Comparison of ENCODE assay signal across 8 mouse cellular contexts in the genomic region with DNA sequence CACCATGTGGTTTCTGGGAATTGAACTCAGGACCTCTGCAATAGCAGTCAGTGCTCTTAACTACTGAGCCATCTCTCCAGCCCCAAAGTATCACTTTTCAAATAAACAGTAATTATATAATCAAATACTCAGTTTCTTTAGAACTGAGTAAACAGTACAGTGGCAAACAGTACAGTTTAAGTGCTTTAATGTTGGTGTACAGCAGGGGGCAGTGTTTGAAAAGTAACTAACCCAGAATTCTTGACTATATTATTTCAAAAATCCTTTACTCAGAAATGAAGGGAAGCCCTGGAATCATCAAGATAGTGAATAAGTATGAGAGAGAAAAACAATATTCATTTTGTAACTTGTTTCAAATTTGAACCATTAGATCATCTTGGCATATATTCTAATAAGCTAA. TPM values are rescaled to one million over a fixed set of nuclear protein-coding genes. Genes with fewer than 3 reads are reported as not detected.
DNase-seq lines count a peak whose midpoint lies in the region; ATAC-seq lines count a peak whose summit lies in the region.

No protein-coding gene starts in this region.

- peak; percentile 13 for DNase-seq in adrenal gland, adult 2 months
- DNase-seq in adrenal gland, adult 8-10 months = no peak
- DNase-seq in kidney, adult 9 months = peak; percentile 43
- peak; percentile 63 for DNase-seq in A20 (ENCODE audit: low read depth, low spot score)
- peak; percentile 64 to 72 for DNase-seq in cerebellum, postnatal 10 days
- DNase-seq in left cerebral cortex, postnatal 4 days = peak; percentile 8
- peak; percentile 11 for DNase-seq in thymus, postnatal 25 days

- no peaks in the 10 kb centered on the region for H3K36me3 ChIP-seq in kidney, embryonic 16.5 days (ENCODE audit: insufficient read depth, low read length)

- no peak overlapping the region for H3K9ac ChIP-seq in kidney, embryonic 16.5 days (replicated peaks; ENCODE audit: low read length)

- H3K4me2 ChIP-seq in kidney, embryonic 16.5 days (replicated peaks; ENCODE audit: low read depth, low read length) = no peak overlapping the region

- H3K9me3 ChIP-seq in kidney, embryonic 16.5 days (ENCODE audit: low read length) = no peaks in the 10 kb centered on the region

- no peak overlapping the region for H3K27ac ChIP-seq in kidney, embryonic 16.5 days (ENCODE audit: low read length)

- intact Hi-C loops in left cerebral cortex, postnatal 4 days (cut with DNase I) = no loop called here

- H3K4me3 ChIP-seq in kidney, embryonic 16.5 days (ENCODE audit: low read length) = no peak overlapping the region

- H3K4me1 ChIP-seq in kidney, embryonic 16.5 days (ENCODE audit: insufficient read depth, low read length) = no peaks in the 10 kb centered on the region

- H3K27me3 ChIP-seq in kidney, embryonic 16.5 days (ENCODE audit: insufficient read depth, low read length) = peaks cover 3% of the 10 kb centered on the region; the same call in 1 of the 2 replicates

- ATAC-seq in kidney, embryonic 16.5 days (ENCODE audit: low FRiP score, low TSS enrichment) = no peak

RNA-seq across cellular contexts. Expression of a gene that starts 9.8 kb away (rescaled TPM):
- total RNA-seq in adrenal gland, adult 2 months (2021) = under 1 TPM; 0.40 to 0.69 TPM
- polyA plus RNA-seq in adrenal gland, adult 2 months (2012; rRNA removed) = not detected in 2 replicates
- total RNA-seq in adrenal gland, adult 8-10 months (2022) = 1 to 10 TPM in 2 of 4 experiments, under 1 TPM in 2; 0.49 to 1.9 (median 1.3) TPM
- polyA plus RNA-seq in kidney, embryonic 16.5 days (2015; fragmentation: Nextera tagmentation; extraction: Ambion mirVana) = 0.59 and 0.63 TPM in 2 replicates
- 1 to 10 TPM; 2.4 to 2.9 TPM for total RNA-seq in left cerebral cortex, postnatal 4 days (2021)

RNA-seq across cellular contexts. Expression of a gene that starts 35.0 kb away (rescaled TPM):
- 1 to 10 TPM; 1.1 to 1.6 TPM for total RNA-seq in adrenal gland, adult 2 months (2021)
- not detected in 2 replicates for polyA plus RNA-seq in adrenal gland, adult 2 months (2012; rRNA removed)
- total RNA-seq in adrenal gland, adult 8-10 months (2022) = 1 to 10 TPM in 2 of 4 experiments, under 1 TPM in 2; 0.67 to 1.5 (median 0.99) TPM
- 50.7 and 51.2 TPM in 2 replicates for polyA plus RNA-seq in kidney, embryonic 16.5 days (2015; fragmentation: Nextera tagmentation; extraction: Ambion mirVana)
- 1 to 10 TPM; 3.5 to 3.8 TPM for total RNA-seq in left cerebral cortex, postnatal 4 days (2021)

RNA-seq across cellular contexts. Expression of a gene that starts 54.1 kb away (rescaled TPM):
- total RNA-seq in adrenal gland, adult 2 months (2021) = 10 to 100 TPM; 39.7 to 86.2 TPM
- 2.7 and 3.7 TPM in 2 replicates for polyA plus RNA-seq in adrenal gland, adult 2 months (2012; rRNA removed)
- 10 to 100 TPM; 41.7 to 62.5 (median 54.4) TPM for total RNA-seq in adrenal gland, adult 8-10 months (2022)
- polyA plus RNA-seq in kidney, embryonic 16.5 days (2015; fragmentation: Nextera tagmentation; extraction: Ambion mirVana) = 89.5 and 92.1 TPM in 2 replicates
- 10 to 100 TPM; 50.1 to 53.6 TPM for total RNA-seq in left cerebral cortex, postnatal 4 days (2021)
